In the genomic region with DNA sequence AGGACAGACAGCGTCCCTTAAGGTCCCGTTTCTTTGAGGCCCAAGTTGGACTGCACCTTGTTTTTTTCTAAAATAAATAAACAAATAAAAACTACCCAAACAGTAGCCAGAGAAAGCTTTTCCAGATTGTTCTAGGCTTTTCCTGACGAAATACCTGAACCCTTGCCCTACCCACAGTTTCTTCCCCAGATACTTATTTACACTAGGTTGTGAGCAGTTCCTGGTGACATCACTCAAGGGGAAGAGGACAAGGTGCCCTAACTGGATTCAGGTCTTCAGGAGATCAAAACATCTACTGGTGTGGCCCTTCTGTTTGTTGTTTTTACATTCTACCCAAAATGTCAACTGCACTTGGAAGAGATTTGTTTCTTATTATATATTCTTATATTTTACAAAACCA, we compare ENCODE assay signal across 8 mouse cellular contexts. TPM values are rescaled to one million over a fixed set of nuclear protein-coding genes. Genes with fewer than 3 reads are reported as not detected.
A peak's percentile ranks its signal among the peaks of the same experiment; 100 is the strongest.
DNase-seq lines count a peak whose midpoint lies in the region; ATAC-seq and TF ChIP-seq lines count a peak whose summit lies in the region.

No protein-coding gene starts in this region.

- peaks cover 2% of the 10 kb centered on the region; the same call in 1 of the 2 replicates for H3K9me3 ChIP-seq in lung, embryonic 16.5 days (ENCODE audit: control insufficient read depth, low read length)
- no peaks in the 10 kb centered on the region for H3K9me3 ChIP-seq in liver, embryonic 13.5 days (replicated peaks)
- no peaks in the 10 kb centered on the region for H3K9me3 ChIP-seq in stomach, postnatal 0 days (ENCODE audit: control insufficient read depth, low read length)

- H3K27ac ChIP-seq in lung, embryonic 16.5 days (ENCODE audit: low read length) = peak overlapping the region; percentile 34
- no peak overlapping the region for H3K27ac ChIP-seq in liver, embryonic 13.5 days
- peak overlapping the region; percentile 81 for H3K27ac ChIP-seq in stomach, postnatal 0 days (replicated peaks)

- 8% methylated on average over 3 of the region's 3 CpGs for WGBS in lung, embryonic 16.5 days
- 27% methylated on average over 3 of the region's 3 CpGs for WGBS in liver, embryonic 13.5 days (ENCODE audit: insufficient replicate concordance)
- WGBS in stomach, postnatal 0 days = 12% methylated on average over 3 of the region's 3 CpGs

- H3K9ac ChIP-seq in lung, embryonic 16.5 days (ENCODE audit: low read length) = no peak overlapping the region
- no peak overlapping the region for H3K9ac ChIP-seq in liver, embryonic 13.5 days
- no peak overlapping the region for H3K9ac ChIP-seq in stomach, postnatal 0 days (ENCODE audit: low read length)

- no peaks in the 10 kb centered on the region for H3K36me3 ChIP-seq in lung, embryonic 16.5 days (ENCODE audit: control insufficient read depth, insufficient read depth, low read length)
- H3K36me3 ChIP-seq in liver, embryonic 13.5 days = no peaks in the 10 kb centered on the region
- H3K36me3 ChIP-seq in stomach, postnatal 0 days (ENCODE audit: control insufficient read depth, insufficient read depth, low read length) = no peaks in the 10 kb centered on the region

- DNase-seq in embryo, embryonic 10.5 days (ENCODE audit: low spot score) = peak; percentile 10
- DNase-seq in embryo, embryonic 9.5 days (ENCODE audit: extremely low spot score) = no peak
- DNase-seq in lung, postnatal 14 days = no peak
- no peak for DNase-seq in liver, embryonic 13.5 days
- DNase-seq in stomach, postnatal 0 days (ENCODE audit: low spot score) = no peak
- DNase-seq in gastrocnemius, postnatal 4 days (ENCODE audit: low spot score in 2 of 2) = no peak

- peak overlapping the region; percentile 52 for H3K4me2 ChIP-seq in lung, embryonic 16.5 days (ENCODE audit: low read depth, low read length)
- peak overlapping the region; percentile 65 for H3K4me2 ChIP-seq in liver, embryonic 13.5 days
- peak overlapping the region; percentile 54 for H3K4me2 ChIP-seq in stomach, postnatal 0 days (replicated peaks; ENCODE audit: low read depth)

- H3K27me3 ChIP-seq in lung, embryonic 16.5 days (ENCODE audit: control insufficient read depth, insufficient read depth, low read depth, low read length) = no peaks in the 10 kb centered on the region
- H3K27me3 ChIP-seq in liver, embryonic 13.5 days = no peaks in the 10 kb centered on the region
- H3K27me3 ChIP-seq in stomach, postnatal 0 days (ENCODE audit: control insufficient read depth, insufficient read depth, low read length) = no peaks in the 10 kb centered on the region

- no peak for TF ChIP-seq EP300 in stomach, postnatal 0 days (optimal IDR thresholded peaks at IDR 0.05)

- peak overlapping the region; percentile 65 for H3K4me3 ChIP-seq in lung, embryonic 16.5 days (ENCODE audit: low read length)
- peak overlapping the region; percentile 54; the same call in 1 of the 2 replicates for H3K4me3 ChIP-seq in liver, embryonic 13.5 days (replicated peaks)
- H3K4me3 ChIP-seq in stomach, postnatal 0 days (ENCODE audit: low read depth, low read length) = peak overlapping the region; percentile 53

- TF ChIP-seq CTCF in stomach, postnatal 0 days (IDR thresholded peaks at IDR 0.05; ENCODE audit: low read depth) = no peak

- no peaks in the 10 kb centered on the region for H3K4me1 ChIP-seq in lung, embryonic 16.5 days (replicated peaks; ENCODE audit: control insufficient read depth, insufficient read depth, low read length)
- 0 out of 2 replicates have a peak, but pooled peaks cover 2% of the 10 kb centered on the region for H3K4me1 ChIP-seq in liver, embryonic 13.5 days (replicated peaks)
- no peaks in the 10 kb centered on the region for H3K4me1 ChIP-seq in stomach, postnatal 0 days (replicated peaks; ENCODE audit: control insufficient read depth, insufficient read depth)

- ATAC-seq in lung, embryonic 16.5 days (ENCODE audit: low read depth) = peak; percentile 18
- no peak; the same call in 1 of the 2 replicates for ATAC-seq in liver, embryonic 13.5 days (ENCODE audit: low read depth)
- ATAC-seq in stomach, postnatal 0 days (ENCODE audit: low FRiP score, low TSS enrichment) = peak; percentile 77
- no peak for ATAC-seq in erythroid progenitor cell, adult 5-6 weeks (replicated peaks; ENCODE audit: low FRiP score, poor library complexity, severe bottlenecking)

RNA-seq across cellular contexts. Expression of gene Fam13a, which starts 0.5 kb away (rescaled TPM):
- 27.3 and 33.3 TPM in 2 replicates for polyA plus RNA-seq in lung, embryonic 16.5 days (2015; fragmentation: Nextera tagmentation; extraction: Ambion mirVana)
- 0.67 and 0.75 TPM in 2 replicates for polyA plus RNA-seq in liver, embryonic 13.5 days (2015; fragmentation: Nextera tagmentation; extraction: Ambion mirVana)
- 8.0 and 8.4 TPM in 2 replicates for polyA plus RNA-seq in stomach, postnatal 0 days (2015; fragmentation: Nextera tagmentation; extraction: Ambion mirVana)
- total RNA-seq in gastrocnemius, postnatal 4 days (2021) = 10 to 100 TPM; 11.9 to 13.2 TPM
- 2.1 TPM in 1 of 2 replicates, not detected in the other for total RNA-seq in erythroid progenitor cell, adult 5-6 weeks (2015; ENCODE audit: low replicate concordance)
- not detected in 2 replicates for total RNA-seq in erythroid progenitor cell, adult 5-6 weeks (2017; ENCODE audit: low replicate concordance)

Comparison
In these comparisons a context has a peak if more than half of its experiments do, and no peak if none do; other contexts are left out.
1. ATAC-seq: peak in lung, embryonic 16.5 days (single experiment) and stomach, postnatal 0 days (single experiment); none in liver, embryonic 13.5 days (single experiment) and erythroid progenitor cell, adult 5-6 weeks (single experiment).
2. Peak in every context shown above with its lines, with median percentiles within 50 percentile points of each other: H3K4me2 ChIP-seq and H3K4me3 ChIP-seq.